Mouse (Mus musculus): ENCODE results near the gene Hsf4. TPM values are rescaled to one million over a fixed set of nuclear protein-coding genes. Genes with fewer than 3 reads are reported as not detected.
A peak's percentile ranks its signal among the peaks of the same experiment; 100 is the strongest.

Hsf4 gene
- polyA plus RNA-seq, 1 experiment: 0.95 TPM

DNA sequence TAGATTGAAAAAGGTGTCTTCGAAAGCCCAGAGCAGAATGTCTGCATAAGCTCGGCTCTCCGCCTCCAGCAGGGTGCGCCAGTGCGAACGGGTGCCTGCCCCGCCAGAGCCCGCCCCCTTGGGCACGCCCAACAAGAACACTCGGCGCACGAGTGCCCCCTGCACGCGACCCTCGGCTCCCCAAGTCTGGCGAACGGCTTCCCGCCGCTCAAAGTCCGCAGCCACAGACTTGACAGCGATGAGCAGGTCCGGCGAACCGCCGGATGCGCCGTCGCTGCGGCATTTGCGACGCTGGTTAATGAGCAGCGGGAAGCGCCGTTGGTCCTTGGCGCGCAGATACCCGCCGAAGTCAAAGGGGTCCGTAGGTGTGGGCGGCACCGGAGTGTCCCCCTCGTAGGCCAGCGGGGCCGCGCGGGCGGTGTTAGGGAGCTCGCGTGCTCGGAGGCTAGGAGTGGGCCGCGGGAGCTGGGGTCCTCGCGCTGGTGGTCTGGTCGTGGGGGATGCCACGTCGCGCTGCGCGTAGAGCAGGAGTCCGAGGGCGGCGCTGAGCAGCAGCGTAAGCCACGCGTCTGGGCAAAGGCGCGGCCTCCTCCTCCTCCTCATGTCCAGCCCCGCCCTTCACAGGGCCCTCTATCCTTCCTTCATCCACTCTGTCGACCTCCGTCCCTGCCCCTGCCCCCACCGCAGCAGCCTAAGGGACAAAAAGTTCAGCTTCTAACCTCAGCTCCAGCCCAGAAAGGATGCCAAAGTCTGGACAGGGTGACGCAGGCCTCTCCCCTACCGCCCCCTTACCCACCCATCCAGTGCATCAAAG, 15.2 kb upstream of the Hsf4 start:
- Histone ChIP-seq H3K4me1 (ENCODE audit: control insufficient read depth, insufficient read depth, low read length) (peaks cover under 1% of the 10 kb centered on the region), H3K4me3 (replicated peaks; ENCODE audit: control insufficient read depth, low read depth, low read length) (peak overlapping the region; percentile 58), H3K27ac (ENCODE audit: control insufficient read depth, insufficient read depth, low read depth, low read length, poor library complexity) (peak overlapping the region; percentile 22; the same call in 1 of the 2 replicates)
- WGBS: under 1% methylated on average over 74 of the region's 74 CpGs
- TF ChIP-seq CTCF (IDR thresholded peaks at IDR 0.05; ENCODE audit: control insufficient read depth, insufficient read depth, low read length) (peak; percentile 83), POLR2A (IDR thresholded peaks at IDR 0.05; ENCODE audit: borderline replicate concordance, control insufficient read depth, low read depth, low read length) (no peak; the same call in 1 of the 2 replicates)

DNA sequence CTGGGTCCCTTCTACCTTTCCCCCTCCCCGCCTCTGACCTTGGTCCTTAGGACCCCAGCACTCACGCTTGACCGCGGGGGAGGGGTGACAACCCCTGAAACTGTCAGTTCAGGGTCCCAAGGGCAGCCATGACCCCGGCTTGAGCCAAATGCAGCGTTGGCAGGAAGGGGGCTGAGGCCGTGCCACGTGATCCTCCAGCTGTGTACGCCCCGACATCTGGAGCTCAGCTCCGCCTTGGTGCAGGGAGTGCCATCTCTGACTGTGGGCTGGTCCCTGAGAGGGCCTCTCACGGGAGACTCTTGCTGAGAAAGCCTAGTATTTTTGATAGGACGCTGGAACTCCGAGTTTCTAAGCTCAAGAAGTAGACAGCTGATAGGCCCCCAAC, 14.6 kb upstream of the Hsf4 start, which contains the start of gene B3gnt9:
Gene B3gnt9 (minus strand): TSS at position 188 of the 385 bp plus-strand sequence.
- peaks cover 5% of the 10 kb centered on the region for H3K4me1 ChIP-seq (ENCODE audit: control insufficient read depth, insufficient read depth, low read length)

DNA sequence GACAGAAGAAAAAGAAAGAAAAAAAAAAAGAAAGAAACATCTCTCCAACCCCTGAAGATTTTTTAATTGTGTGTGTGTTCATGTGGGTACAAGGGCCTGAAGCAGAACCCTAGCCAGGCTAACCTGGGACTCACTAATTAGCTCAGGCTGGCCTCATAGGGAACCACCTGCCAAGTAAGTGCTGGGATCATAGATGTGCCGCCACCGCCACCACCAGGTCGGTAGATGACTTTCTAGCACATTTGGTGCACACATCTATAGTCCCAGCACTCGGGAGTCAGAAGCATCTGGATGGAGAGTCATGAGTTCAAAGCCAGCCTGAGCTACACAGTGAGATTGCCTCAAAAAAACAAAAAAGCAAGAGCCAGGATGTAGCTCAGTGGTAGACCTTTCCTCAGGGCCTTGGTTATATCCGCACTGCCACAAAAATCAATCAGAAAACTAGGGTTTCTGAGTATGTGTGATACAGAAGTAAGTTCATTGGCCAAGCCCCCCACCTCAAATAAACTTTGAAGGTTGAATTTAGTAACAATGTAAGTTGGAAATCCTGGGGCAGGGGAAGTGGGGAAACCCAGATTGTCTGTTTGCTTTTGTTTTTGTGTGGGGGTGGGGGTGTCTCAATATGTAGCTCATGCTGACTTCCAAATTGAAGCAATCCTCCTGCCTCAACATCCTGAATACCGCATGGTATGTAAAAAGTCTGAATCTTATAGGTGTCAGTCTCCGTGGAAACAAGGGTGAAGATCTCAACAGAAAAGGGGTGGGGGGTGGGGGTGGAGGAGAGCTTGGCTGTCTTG, 12.1 kb upstream of the Hsf4 start:
- WGBS: 80% methylated on average over 7 of the region's 7 CpGs
- H3K4me3 ChIP-seq (replicated peaks; ENCODE audit: control insufficient read depth, low read depth, low read length): no peak overlapping the region
- peaks cover 11% of the 10 kb centered on the region for H3K4me1 ChIP-seq (ENCODE audit: control insufficient read depth, insufficient read depth, low read length)
- H3K27ac ChIP-seq (ENCODE audit: control insufficient read depth, insufficient read depth, low read depth, low read length, poor library complexity): no peak overlapping the region
- TF ChIP-seq POLR2A (IDR thresholded peaks at IDR 0.05; ENCODE audit: borderline replicate concordance, control insufficient read depth, low read depth, low read length): no peak
- TF ChIP-seq CTCF (IDR thresholded peaks at IDR 0.05; ENCODE audit: control insufficient read depth, insufficient read depth, low read length): no peak

More for the DNA sequence above, 14.6 kb upstream of the Hsf4 start, which contains the start of gene B3gnt9:
- TF ChIP-seq CTCF (IDR thresholded peaks at IDR 0.05; ENCODE audit: control insufficient read depth, insufficient read depth, low read length): no peak
- TF ChIP-seq POLR2A (IDR thresholded peaks at IDR 0.05; ENCODE audit: borderline replicate concordance, control insufficient read depth, low read depth, low read length): no peak
- WGBS: 2% methylated on average over 14 of the region's 14 CpGs
- peak within 1 kb of the TSS; percentile 22; the same call in 1 of the 2 replicates for H3K27ac ChIP-seq (ENCODE audit: control insufficient read depth, insufficient read depth, low read depth, low read length, poor library complexity)
- H3K4me3 ChIP-seq (replicated peaks; ENCODE audit: control insufficient read depth, low read depth, low read length): peak within 1 kb of the TSS; percentile 58

DNA sequence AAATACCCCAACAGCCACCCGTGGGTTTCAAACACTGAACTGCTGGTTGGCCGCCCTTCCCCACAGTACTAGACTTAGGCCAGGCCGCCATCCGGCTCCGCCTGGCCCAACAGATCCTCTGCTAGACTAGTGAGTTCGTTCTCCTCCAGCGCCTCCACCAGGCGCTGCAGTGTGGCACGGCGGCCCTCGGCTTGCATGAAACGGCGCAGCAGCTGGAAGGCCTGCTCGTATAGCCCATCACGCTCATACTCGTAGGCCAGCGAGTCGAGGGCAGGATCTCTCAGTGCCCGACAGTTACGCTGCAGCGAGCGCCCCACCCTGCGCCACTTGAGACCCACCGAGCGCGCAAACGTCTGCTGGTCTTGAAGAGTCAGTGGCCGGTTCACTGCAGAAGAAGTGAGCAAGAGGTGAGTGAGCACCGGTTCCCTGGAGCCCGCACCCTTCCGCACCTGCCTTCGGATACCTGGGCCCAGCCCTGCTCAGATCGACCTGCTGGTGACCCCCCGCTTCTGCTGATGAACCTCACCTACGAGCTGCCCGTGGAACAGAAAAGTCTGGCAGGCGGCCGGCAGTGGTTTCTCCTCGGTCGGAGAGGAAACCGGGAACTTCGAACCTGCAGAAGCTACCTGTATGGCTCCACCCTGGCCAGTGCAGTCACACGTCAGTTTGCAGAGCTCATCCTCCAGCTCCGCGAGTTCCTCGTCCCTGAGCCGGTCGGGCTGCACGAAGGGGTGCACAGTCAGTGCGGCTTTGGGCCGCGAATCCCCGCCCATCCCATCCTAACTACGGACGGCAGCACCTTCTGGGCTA, 10.5 kb upstream of the Hsf4 start:
- Histone ChIP-seq H3K27ac (ENCODE audit: control insufficient read depth, insufficient read depth, low read depth, low read length, poor library complexity) (no peak overlapping the region), H3K4me3 (replicated peaks; ENCODE audit: control insufficient read depth, low read depth, low read length) (peak overlapping the region; percentile 39), H3K4me1 (ENCODE audit: control insufficient read depth, insufficient read depth, low read length) (peaks cover 11% of the 10 kb centered on the region)
- TF ChIP-seq CTCF (IDR thresholded peaks at IDR 0.05; ENCODE audit: control insufficient read depth, insufficient read depth, low read length) (no peak), POLR2A (IDR thresholded peaks at IDR 0.05; ENCODE audit: borderline replicate concordance, control insufficient read depth, low read depth, low read length) (no peak)
- 51% methylated on average over 55 of the region's 55 CpGs for WGBS

DNA sequence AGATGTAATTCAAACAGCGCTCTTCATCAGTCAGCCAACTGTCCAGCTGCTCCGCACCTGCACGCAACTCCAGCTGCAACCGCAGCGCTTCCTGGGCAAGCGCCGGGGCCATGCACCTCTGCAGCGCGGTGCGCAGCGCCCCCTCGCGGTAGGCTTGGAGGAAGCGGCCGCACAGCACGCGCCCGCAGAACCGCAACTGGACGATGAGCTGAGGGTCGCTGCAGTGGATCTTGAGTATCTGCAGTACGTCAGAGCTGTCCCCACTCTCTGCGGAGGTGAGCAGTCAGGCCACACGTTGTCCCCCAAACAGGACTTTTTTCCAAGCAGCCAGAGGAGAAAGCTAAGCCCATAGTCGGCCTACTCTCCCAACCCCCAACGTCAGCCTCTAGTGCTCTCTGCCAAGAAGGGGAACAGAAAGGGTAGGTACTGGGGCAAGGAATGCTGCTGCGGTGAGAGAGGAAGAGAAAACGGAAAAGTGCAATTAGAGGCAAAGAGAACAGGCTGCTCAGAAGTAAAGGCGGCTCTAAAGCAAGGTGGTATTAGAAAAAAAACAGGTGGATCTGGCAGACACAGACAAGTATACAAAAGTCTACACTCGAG, 9.8 kb upstream of the Hsf4 start:
- WGBS: 1% methylated on average over 30 of the region's 30 CpGs
- peaks cover 11% of the 10 kb centered on the region for H3K4me1 ChIP-seq (ENCODE audit: control insufficient read depth, insufficient read depth, low read length)
- TF ChIP-seq CTCF (IDR thresholded peaks at IDR 0.05; ENCODE audit: control insufficient read depth, insufficient read depth, low read length): peak; percentile 95
- TF ChIP-seq POLR2A (IDR thresholded peaks at IDR 0.05; ENCODE audit: borderline replicate concordance, control insufficient read depth, low read depth, low read length): peak; percentile 48; the same call in 1 of the 2 replicates
- H3K4me3 ChIP-seq (replicated peaks; ENCODE audit: control insufficient read depth, low read depth, low read length): peak overlapping the region; percentile 54
- no peak overlapping the region; the same call in 1 of the 2 replicates for H3K27ac ChIP-seq (ENCODE audit: control insufficient read depth, insufficient read depth, low read depth, low read length, poor library complexity)

DNA sequence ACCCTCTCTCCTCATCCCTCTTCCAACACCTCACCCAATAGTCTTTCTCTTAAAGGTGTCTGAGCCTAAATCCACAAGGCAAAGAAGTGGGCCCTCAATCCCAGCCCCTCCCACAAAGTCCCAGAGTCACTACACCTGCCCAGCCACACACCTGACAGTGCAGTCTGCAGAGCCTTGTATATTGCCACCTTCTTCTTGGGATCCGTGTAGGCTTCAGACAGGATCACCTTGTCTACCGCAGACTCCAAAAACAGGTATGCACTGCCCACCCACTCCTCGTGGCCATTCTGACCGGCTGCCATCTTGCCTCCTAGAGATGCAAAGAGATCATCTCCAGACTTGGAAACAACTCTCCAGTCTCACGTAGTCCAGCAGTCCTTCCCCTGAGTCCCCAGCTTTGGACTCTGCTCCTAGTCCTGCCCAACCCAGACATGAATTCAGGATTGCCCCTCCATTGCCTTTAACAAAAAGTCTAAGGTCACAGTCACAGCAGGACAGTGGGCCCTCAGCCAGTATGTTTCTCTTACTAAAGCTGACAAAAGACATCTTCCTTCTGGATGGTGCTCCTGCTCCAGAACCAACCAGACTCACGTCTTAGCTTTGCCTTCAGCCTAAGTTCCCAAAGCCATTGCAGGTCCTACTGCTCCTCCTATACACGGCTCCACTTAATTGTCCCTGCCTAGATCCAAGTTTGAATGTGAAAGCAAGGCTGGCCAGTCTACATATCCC, 9.1 kb upstream of the Hsf4 start:
- 85% methylated on average over 7 of the region's 7 CpGs for WGBS
- Histone ChIP-seq H3K4me1 (ENCODE audit: control insufficient read depth, insufficient read depth, low read length) (peaks cover 11% of the 10 kb centered on the region), H3K4me3 (replicated peaks; ENCODE audit: control insufficient read depth, low read depth, low read length) (no peak overlapping the region), H3K27ac (ENCODE audit: control insufficient read depth, insufficient read depth, low read depth, low read length, poor library complexity) (no peak overlapping the region)
- TF ChIP-seq POLR2A (IDR thresholded peaks at IDR 0.05; ENCODE audit: borderline replicate concordance, control insufficient read depth, low read depth, low read length) (no peak), CTCF (IDR thresholded peaks at IDR 0.05; ENCODE audit: control insufficient read depth, insufficient read depth, low read length) (no peak)

All from bone marrow, adult 2 months (tissue).